ENCODE assay signal across 8 mouse cellular contexts in genomic region chrX:7776329-7777082, GRCm38 (mm10). TPM values are rescaled to one million over a fixed set of nuclear protein-coding genes. Genes with fewer than 3 reads are reported as not detected.
DNase-seq lines count a peak whose midpoint lies in the region; ATAC-seq and TF ChIP-seq lines count a peak whose summit lies in the region.

No protein-coding gene starts in this region.

- H3K27ac ChIP-seq in forebrain, embryonic 16.5 days (ENCODE audit: low read length), result no peak overlapping the region
- H3K27ac ChIP-seq in intestine, embryonic 14.5 days (ENCODE audit: low read depth), result no peak overlapping the region
- H3K27ac ChIP-seq in liver, embryonic 14.5 days, result peak overlapping the region; percentile 61

- peak; percentile 88 for TF ChIP-seq CTCF in liver, embryonic 14.5 days (IDR thresholded peaks at IDR 0.05; ENCODE audit: low read depth)

- ATAC-seq in forebrain, embryonic 16.5 days, result peak; percentile 63
- peak; percentile 79; the same call in 1 of the 2 replicates for ATAC-seq in intestine, embryonic 14.5 days (replicated peaks; ENCODE audit: low FRiP score, low TSS enrichment, low read depth)
- ATAC-seq in liver, embryonic 14.5 days (ENCODE audit: insufficient read depth), result peak; percentile 51

- H3K4me2 ChIP-seq in forebrain, embryonic 16.5 days (ENCODE audit: low read length), result no peak overlapping the region
- H3K4me2 ChIP-seq in intestine, embryonic 14.5 days (ENCODE audit: low read length), result no peak overlapping the region
- H3K4me2 ChIP-seq in liver, embryonic 14.5 days (ENCODE audit: low read depth), result no peak overlapping the region

- no peaks in the 10 kb centered on the region for H3K9me3 ChIP-seq in forebrain, embryonic 16.5 days (ENCODE audit: control insufficient read depth, low read length)
- no peaks in the 10 kb centered on the region for H3K9me3 ChIP-seq in intestine, embryonic 14.5 days (ENCODE audit: control insufficient read depth, low read length)
- H3K9me3 ChIP-seq in liver, embryonic 14.5 days (ENCODE audit: control insufficient read depth, low read length), result no peaks in the 10 kb centered on the region

- H3K9ac ChIP-seq in forebrain, embryonic 16.5 days (replicated peaks; ENCODE audit: low read depth, low read length), result no peak overlapping the region
- no peak overlapping the region for H3K9ac ChIP-seq in intestine, embryonic 14.5 days (ENCODE audit: low read length)
- H3K9ac ChIP-seq in liver, embryonic 14.5 days (replicated peaks), result no peak overlapping the region

- peak; percentile 76 for DNase-seq in 3T3-L1 (ENCODE audit: low read depth, low spot score)
- DNase-seq in CD4-positive helper T cell, adult 2 months (ENCODE audit: low read depth, low spot score), result peak; percentile 38
- peak; percentile 69 to 77 for DNase-seq in cerebellum, adult 18-20 months
- DNase-seq in intestine, embryonic 14.5 days (ENCODE audit: low spot score), result peak; percentile 79
- no peak for DNase-seq in liver, embryonic 14.5 days (ENCODE audit: low read depth in 3 of 3, low spot score in 3 of 3)
- DNase-seq in naive thymus-derived CD4-positive, alpha-beta T cell, adult 2 months (ENCODE audit: low read depth), result peak; percentile 66
- DNase-seq in yolk sac, embryonic 10.5 days (ENCODE audit: low spot score), result no peak

- H3K4me1 ChIP-seq in forebrain, embryonic 16.5 days (replicated peaks; ENCODE audit: control insufficient read depth, insufficient read depth, low read length), result no peaks in the 10 kb centered on the region
- H3K4me1 ChIP-seq in intestine, embryonic 14.5 days (replicated peaks; ENCODE audit: control insufficient read depth, insufficient read depth, low read length), result no peaks in the 10 kb centered on the region
- peaks cover 16 to 35% of the 10 kb centered on the region in 2 experiments for H3K4me1 ChIP-seq in liver, embryonic 14.5 days (replicated peaks; ENCODE audit: control insufficient read depth in 2 of 2, insufficient read depth in 2 of 2, low read length in 1 of 2)

- H3K27me3 ChIP-seq in forebrain, embryonic 16.5 days (replicated peaks; ENCODE audit: control insufficient read depth, insufficient read depth, low read length), result no peaks in the 10 kb centered on the region
- no peaks in the 10 kb centered on the region for H3K27me3 ChIP-seq in intestine, embryonic 14.5 days (replicated peaks; ENCODE audit: control insufficient read depth, insufficient read depth, low read length)
- no peaks in the 10 kb centered on the region for H3K27me3 ChIP-seq in liver, embryonic 14.5 days (ENCODE audit: control insufficient read depth, insufficient read depth, low read length)

- no peak overlapping the region for H3K4me3 ChIP-seq in forebrain, embryonic 16.5 days (replicated peaks; ENCODE audit: low read length)
- H3K4me3 ChIP-seq in intestine, embryonic 14.5 days (ENCODE audit: low read depth, low read length), result no peak overlapping the region
- no peak overlapping the region for H3K4me3 ChIP-seq in liver, embryonic 14.5 days (ENCODE audit: insufficient read depth in 1 of 2, low read depth in 2 of 2, low read length in 2 of 2)

- 49% methylated on average over 8 of the region's 8 CpGs for WGBS in forebrain, embryonic 16.5 days
- WGBS in intestine, embryonic 14.5 days, result 48% methylated on average over 8 of the region's 8 CpGs
- 34% methylated on average over 8 of the region's 8 CpGs for WGBS in liver, embryonic 14.5 days (ENCODE audit: insufficient replicate concordance)

- H3K36me3 ChIP-seq in forebrain, embryonic 16.5 days (ENCODE audit: control insufficient read depth, insufficient read depth), result peaks cover 5% of the 10 kb centered on the region; the same call in 1 of the 2 replicates
- peaks cover 17% of the 10 kb centered on the region for H3K36me3 ChIP-seq in intestine, embryonic 14.5 days (ENCODE audit: control insufficient read depth, insufficient read depth, low read length)
- no peaks in the 10 kb centered on the region; the same call in 1 of the 2 replicates for H3K36me3 ChIP-seq in liver, embryonic 14.5 days (replicated peaks; ENCODE audit: control insufficient read depth, insufficient read depth, low read depth)

- no peak for TF ChIP-seq EP300 in liver, embryonic 14.5 days (IDR thresholded peaks at IDR 0.05; ENCODE audit: low read depth)

RNA-seq across cellular contexts. Expression of gene Gripap1, which starts 13.1 kb away (rescaled TPM):
- 72.6 and 81.9 TPM in 2 replicates for polyA plus RNA-seq in forebrain, embryonic 16.5 days (2015; fragmentation: Nextera tagmentation; extraction: Ambion mirVana)
- polyA plus RNA-seq in intestine, embryonic 14.5 days (2014; fragmentation: Nextera tagmentation; extraction: Ambion mirVana), result 31.3 and 35.8 TPM in 2 replicates
- polyA plus RNA-seq in liver, embryonic 14.5 days (2012; rRNA removed), result 23.3 and 31.3 TPM in 2 replicates
- 17.7 and 19.7 TPM in 2 replicates for polyA plus RNA-seq in liver, embryonic 14.5 days (2014; fragmentation: Nextera tagmentation; extraction: Ambion mirVana)

RNA-seq across cellular contexts. Expression of gene Tfe3, which starts 14.1 kb away (rescaled TPM):
- 20.4 and 21.9 TPM in 2 replicates for polyA plus RNA-seq in forebrain, embryonic 16.5 days (2015; fragmentation: Nextera tagmentation; extraction: Ambion mirVana)
- 18.5 and 19.7 TPM in 2 replicates for polyA plus RNA-seq in intestine, embryonic 14.5 days (2014; fragmentation: Nextera tagmentation; extraction: Ambion mirVana)
- 4.6 and 4.7 TPM in 2 replicates for polyA plus RNA-seq in liver, embryonic 14.5 days (2012; rRNA removed)
- 5.7 and 7.3 TPM in 2 replicates for polyA plus RNA-seq in liver, embryonic 14.5 days (2014; fragmentation: Nextera tagmentation; extraction: Ambion mirVana)

RNA-seq across cellular contexts. Expression of gene Ccdc120, which starts 25.8 kb away (rescaled TPM):
- polyA plus RNA-seq in forebrain, embryonic 16.5 days (2015; fragmentation: Nextera tagmentation; extraction: Ambion mirVana), result 50.0 and 64.2 TPM in 2 replicates
- polyA plus RNA-seq in intestine, embryonic 14.5 days (2014; fragmentation: Nextera tagmentation; extraction: Ambion mirVana), result 14.1 and 15.4 TPM in 2 replicates
- polyA plus RNA-seq in liver, embryonic 14.5 days (2012; rRNA removed), result 1.4 and 2.0 TPM in 2 replicates
- 1.5 and 2.3 TPM in 2 replicates for polyA plus RNA-seq in liver, embryonic 14.5 days (2014; fragmentation: Nextera tagmentation; extraction: Ambion mirVana)

RNA-seq across cellular contexts. Expression of gene Kcnd1, which starts 45.6 kb away (rescaled TPM):
- 2.8 and 4.0 TPM in 2 replicates for polyA plus RNA-seq in forebrain, embryonic 16.5 days (2015; fragmentation: Nextera tagmentation; extraction: Ambion mirVana)
- 1.6 and 2.2 TPM in 2 replicates for polyA plus RNA-seq in intestine, embryonic 14.5 days (2014; fragmentation: Nextera tagmentation; extraction: Ambion mirVana)
- polyA plus RNA-seq in liver, embryonic 14.5 days (2012; rRNA removed), result 0.37 and 0.43 TPM in 2 replicates
- 0.19 TPM in 2 replicates for polyA plus RNA-seq in liver, embryonic 14.5 days (2014; fragmentation: Nextera tagmentation; extraction: Ambion mirVana)

RNA-seq across cellular contexts. Expression of gene Praf2, which starts 48.3 kb away (rescaled TPM):
- 112 and 119 TPM in 2 replicates for polyA plus RNA-seq in forebrain, embryonic 16.5 days (2015; fragmentation: Nextera tagmentation; extraction: Ambion mirVana)
- polyA plus RNA-seq in intestine, embryonic 14.5 days (2014; fragmentation: Nextera tagmentation; extraction: Ambion mirVana), result 81.0 and 81.1 TPM in 2 replicates
- polyA plus RNA-seq in liver, embryonic 14.5 days (2012; rRNA removed), result 4.3 and 5.7 TPM in 2 replicates
- 4.0 and 6.6 TPM in 2 replicates for polyA plus RNA-seq in liver, embryonic 14.5 days (2014; fragmentation: Nextera tagmentation; extraction: Ambion mirVana)

Comparison
In these comparisons a context has a peak if more than half of its experiments do, and no peak if none do; other contexts are left out.
1. DNase-seq: peak in 3T3-L1 (single experiment), CD4-positive helper T cell, adult 2 months (single experiment), cerebellum, adult 18-20 months (2 of 2), intestine, embryonic 14.5 days (single experiment) and naive thymus-derived CD4-positive, alpha-beta T cell, adult 2 months (single experiment); none in liver, embryonic 14.5 days (0 of 3) and yolk sac, embryonic 10.5 days (single experiment).
2. Peak in every context shown above with its lines, with median percentiles within 50 percentile points of each other: ATAC-seq.